Mouse (Mus musculus) neural tube, embryonic 11.5 days (tissue): Measurements from ENCODE around the gene Poc1b. TPM values are rescaled to one million over a fixed set of nuclear protein-coding genes. Genes with fewer than 3 reads are reported as not detected.

ENCODE experiments used
- ATAC-seq: fragments of 200-750 bp; cut with Nextera tagmentation; 2 replicates; pipeline ENCODE4 v1.8.0; 2017; ENCODE audit warnings: moderate number of reproducible peaks, mild to moderate bottlenecking, moderate TSS enrichment, moderate library complexity; ENCODE audit not compliant: insufficient read depth, low FRiP score, low TSS enrichment
- DNase-seq: peaks from one replicate; pipeline ENCODE4 v3.0.0-alpha.2; 2015; ENCODE audit warnings: low spot score
- H3K27ac ChIP-seq: fragments of 300-500 bp; sonication (generic); 2 replicates; pipeline ENCODE4 v1.5.1; 2014; ENCODE audit warnings: low read depth, mild to moderate bottlenecking, low read length
- H3K27me3 ChIP-seq: fragments of 300-500 bp; sonication (generic); 2 replicates; pipeline ENCODE4 v1.6.1; 2014; ENCODE audit warnings: mild to moderate bottlenecking, low read length, mixed read lengths; ENCODE audit not compliant: control insufficient read depth, insufficient read depth
- H3K36me3 ChIP-seq: fragments of 300-500 bp; sonication (generic); 2 replicates; pipeline ENCODE4 v1.6.1; 2014; ENCODE audit warnings: mild to moderate bottlenecking, low read length, moderate library complexity, mixed read lengths; ENCODE audit not compliant: control insufficient read depth, insufficient read depth
- H3K4me1 ChIP-seq: fragments of 300-500 bp; sonication (generic); 2 replicates; pipeline ENCODE4 v1.6.1; 2014; ENCODE audit warnings: low read length, mixed read lengths; ENCODE audit not compliant: control insufficient read depth, insufficient read depth
- H3K4me2 ChIP-seq: fragments of 300-500 bp; sonication (generic); 2 replicates; pipeline ENCODE4 v1.6.1; 2014; ENCODE audit warnings: low read depth, mild to moderate bottlenecking, moderate library complexity
- H3K4me3 ChIP-seq: fragments of 300-500 bp; sonication (generic); 2 replicates; pipeline ENCODE4 v1.5.1; 2014; ENCODE audit warnings: low read depth, low read length
- H3K9ac ChIP-seq: fragments of 300-500 bp; sonication (generic); 2 replicates; pipeline ENCODE4 v1.6.1; 2014; ENCODE audit warnings: mild to moderate bottlenecking, low read length
- H3K9me3 ChIP-seq: fragments of 300-500 bp; sonication (generic); 2 replicates; pipeline ENCODE4 v1.6.1; 2016; ENCODE audit warnings: low read length; ENCODE audit not compliant: control insufficient read depth
- WGBS: fragments of 180-500 bp; shearing (Covaris S2); extraction: QIAGEN DNeasy Blood & Tissue Kit; methylation state at CpG from one replicate; pipeline ENCODE4 v1.1.7; 2014; 5-methylcytosine and 5-hydroxymethylcytosine counted together
- polyA plus RNA-seq: library from polyadenylated mRNA; unstranded; fragments of >200 nt; fragmentation: Nextera tagmentation; extraction: Ambion mirVana; gene quantifications from 2 replicates; pipeline ENCODE4 v1.2.1, GENCODE M21; 2014

Poc1b gene
- polyA plus RNA-seq, 1 experiment from 2014 or later, result 39.4 TPM

GRCm38 (mm10) chr10:99227968-99228864 is 121.4 kb downstream of the Poc1b start:
- no peak overlapping the region for H3K9ac ChIP-seq
- no peaks in the 10 kb centered on the region for H3K36me3 ChIP-seq
- no peak overlapping the region for H3K4me3 ChIP-seq
- H3K27ac ChIP-seq, result no peak overlapping the region
- H3K4me2 ChIP-seq, result no peak overlapping the region
- DNase-seq (peak; percentile 31), ATAC-seq (no peak)
- 35% methylated on average over 17 of the region's 17 CpGs for WGBS
- no peaks in the 10 kb centered on the region for H3K9me3 ChIP-seq
- peaks cover 3% of the 10 kb centered on the region; the same call in 1 of the 2 replicates for H3K4me1 ChIP-seq
- no peaks in the 10 kb centered on the region for H3K27me3 ChIP-seq

GRCm38 (mm10) chr10:99229031-99229684 is 122.3 kb downstream of the Poc1b start:
- no peak for ATAC-seq
- Histone ChIP-seq H3K27me3 (no peaks in the 10 kb centered on the region), H3K4me2 (peak overlapping the region; percentile 23), H3K9ac (no peak overlapping the region), H3K27ac (peak overlapping the region; percentile 35; the same call in 1 of the 2 replicates), H3K4me1 (peaks cover 3% of the 10 kb centered on the region; the same call in 1 of the 2 replicates), H3K9me3 (no peaks in the 10 kb centered on the region), H3K4me3 (no peak overlapping the region), H3K36me3 (no peaks in the 10 kb centered on the region)
- WGBS, result 9% methylated on average over 16 of the region's 16 CpGs
- DNase-seq, result peak; percentile 47

- Histone ChIP-seq H3K9me3 (no peaks in the 10 kb centered on the region), H3K27ac (no peak overlapping the region)
Observed at GRCm38 (mm10) chr10:99232518-99233227, 125.8 kb downstream of the Poc1b start.

DNA sequence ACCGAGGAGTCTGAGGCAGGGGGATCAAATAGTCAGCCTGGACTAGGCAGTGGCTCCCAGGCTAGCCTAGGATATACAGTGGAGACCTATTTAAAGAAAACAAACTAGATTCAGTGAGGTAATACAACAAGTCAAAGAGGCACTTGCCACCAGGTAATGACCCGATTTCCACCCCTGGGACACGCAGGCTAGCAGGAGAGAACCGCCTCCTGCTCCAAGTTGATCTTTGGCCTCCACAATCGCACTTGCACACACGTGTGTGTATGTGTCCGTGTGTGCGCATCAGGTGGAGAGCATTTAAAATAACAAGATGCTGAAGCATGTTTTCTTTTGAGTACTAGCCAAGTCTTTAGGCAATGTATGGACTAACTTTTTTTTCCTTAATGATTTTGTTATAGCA is 127.5 kb downstream of the Poc1b start:
- no peaks in the 10 kb centered on the region for H3K27me3 ChIP-seq
- H3K4me3 ChIP-seq, result no peak overlapping the region
- H3K9ac ChIP-seq, result no peak overlapping the region
- no peak overlapping the region for H3K4me2 ChIP-seq
- no peaks in the 10 kb centered on the region; the same call in 1 of the 2 replicates for H3K4me1 ChIP-seq
- H3K36me3 ChIP-seq, result no peaks in the 10 kb centered on the region
- H3K27ac ChIP-seq, result no peak overlapping the region
- WGBS, result 88% methylated on average over 8 of the region's 8 CpGs
- DNase-seq (no peak), ATAC-seq (no peak)
- H3K9me3 ChIP-seq, result no peaks in the 10 kb centered on the region

More at GRCm38 (mm10) chr10:99232518-99233227, 125.8 kb downstream of the Poc1b start:
- H3K27me3 ChIP-seq, result no peaks in the 10 kb centered on the region
- H3K4me1 ChIP-seq, result peaks cover 3% of the 10 kb centered on the region; the same call in 1 of the 2 replicates
- H3K4me3 ChIP-seq, result no peak overlapping the region
- H3K36me3 ChIP-seq, result no peaks in the 10 kb centered on the region
- ATAC-seq (no peak), DNase-seq (no peak)
- H3K4me2 ChIP-seq, result no peak overlapping the region
- WGBS, result 71% methylated on average over 7 of the region's 7 CpGs
- no peak overlapping the region for H3K9ac ChIP-seq

- Histone ChIP-seq H3K4me1 (no peaks in the 10 kb centered on the region), H3K27ac (no peak overlapping the region), H3K9ac (no peak overlapping the region), H3K9me3 (no peaks in the 10 kb centered on the region), H3K36me3 (no peaks in the 10 kb centered on the region), H3K27me3 (no peaks in the 10 kb centered on the region), H3K4me2 (no peak overlapping the region), H3K4me3 (no peak overlapping the region)
- no peak for ATAC-seq
- no peak for DNase-seq
- 95% methylated on average over 9 of the region's 9 CpGs for WGBS
Observed at GRCm38 (mm10) chr10:99235081-99235480, 128.2 kb downstream of the Poc1b start.

DNA sequence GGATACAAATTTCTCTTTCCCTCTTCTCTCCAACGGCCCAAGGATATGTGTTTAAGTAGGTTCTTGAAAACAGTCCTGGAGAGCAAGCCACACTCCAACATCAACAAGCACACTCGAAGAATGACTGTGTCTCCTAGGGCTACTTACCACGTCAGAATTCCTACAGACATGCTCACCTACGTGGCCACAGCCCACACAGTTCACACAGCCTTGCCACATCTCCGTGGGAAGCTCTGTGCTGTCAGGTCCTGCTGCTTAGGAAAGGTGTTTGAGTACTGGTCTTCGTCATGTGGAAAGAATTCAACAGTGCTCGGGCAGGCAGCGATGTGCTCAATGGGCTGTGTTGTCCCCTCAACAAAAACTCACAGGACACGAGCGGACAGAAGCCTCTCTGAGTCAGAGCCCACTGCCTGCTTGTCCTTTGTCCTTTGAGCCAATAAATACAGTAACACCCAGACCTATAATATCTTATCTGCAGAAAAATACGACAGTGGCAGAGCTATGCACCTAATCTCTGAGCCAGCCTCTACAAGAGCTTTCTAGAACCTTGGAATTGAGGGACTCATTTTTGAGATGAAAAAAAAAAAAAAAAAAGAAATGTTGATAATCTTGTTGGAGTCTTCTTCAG is 130.5 kb downstream of the Poc1b start:
- ATAC-seq (no peak), DNase-seq (no peak)
- Histone ChIP-seq H3K36me3 (no peaks in the 10 kb centered on the region), H3K9me3 (no peaks in the 10 kb centered on the region), H3K9ac (no peak overlapping the region), H3K4me3 (no peak overlapping the region), H3K4me2 (no peak overlapping the region), H3K27me3 (no peaks in the 10 kb centered on the region), H3K27ac (no peak overlapping the region), H3K4me1 (no peaks in the 10 kb centered on the region)
- 75% methylated on average over 11 of the region's 11 CpGs for WGBS

- 82% methylated on average over 11 of the region's 11 CpGs for WGBS
Observed at GRCm38 (mm10) chr10:99238537-99238936, 131.7 kb downstream of the Poc1b start.

DNA sequence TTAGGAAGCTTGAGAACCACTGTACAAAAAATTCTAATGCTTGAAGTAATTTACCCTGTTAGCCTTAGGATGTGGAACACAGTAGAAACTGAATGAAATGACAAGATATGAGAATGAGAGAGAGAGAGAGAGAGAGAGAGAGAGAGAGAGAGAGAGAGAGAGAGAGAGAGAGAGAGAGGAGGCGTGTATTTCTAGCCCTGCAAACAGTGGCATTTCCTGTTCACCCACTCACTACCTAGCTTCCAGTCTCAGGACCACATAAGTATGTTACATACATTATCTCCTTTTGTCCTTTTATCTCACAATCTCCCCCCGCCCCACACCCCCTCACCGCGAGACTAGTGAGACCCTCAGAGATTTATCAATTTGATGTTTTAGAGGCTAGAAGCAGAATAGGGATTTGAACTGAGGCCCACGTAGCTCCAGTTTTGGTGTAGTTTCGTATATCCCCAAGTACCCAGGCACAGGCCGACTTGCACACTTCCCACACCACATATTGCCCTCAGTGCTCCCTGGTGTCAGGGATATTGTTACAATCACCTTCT is 134.5 kb downstream of the Poc1b start:
- Histone ChIP-seq H3K4me1 (no peaks in the 10 kb centered on the region), H3K27me3 (no peaks in the 10 kb centered on the region), H3K9me3 (no peaks in the 10 kb centered on the region), H3K4me3 (no peak overlapping the region), H3K27ac (no peak overlapping the region), H3K36me3 (no peaks in the 10 kb centered on the region), H3K9ac (no peak overlapping the region), H3K4me2 (no peak overlapping the region)
- WGBS, result 80% methylated on average over 7 of the region's 7 CpGs
- ATAC-seq (no peak), DNase-seq (no peak)

More at GRCm38 (mm10) chr10:99238537-99238936, 131.7 kb downstream of the Poc1b start:
- H3K4me2 ChIP-seq, result no peak overlapping the region
- ATAC-seq, result no peak
- no peaks in the 10 kb centered on the region for H3K36me3 ChIP-seq
- no peak for DNase-seq
- H3K9me3 ChIP-seq, result no peaks in the 10 kb centered on the region
- H3K27ac ChIP-seq, result no peak overlapping the region
- no peaks in the 10 kb centered on the region for H3K4me1 ChIP-seq
- H3K27me3 ChIP-seq, result no peaks in the 10 kb centered on the region
- H3K4me3 ChIP-seq, result no peak overlapping the region
- no peak overlapping the region for H3K9ac ChIP-seq
